Mouse (Mus musculus): ENCODE results near the gene F5.

DNA sequence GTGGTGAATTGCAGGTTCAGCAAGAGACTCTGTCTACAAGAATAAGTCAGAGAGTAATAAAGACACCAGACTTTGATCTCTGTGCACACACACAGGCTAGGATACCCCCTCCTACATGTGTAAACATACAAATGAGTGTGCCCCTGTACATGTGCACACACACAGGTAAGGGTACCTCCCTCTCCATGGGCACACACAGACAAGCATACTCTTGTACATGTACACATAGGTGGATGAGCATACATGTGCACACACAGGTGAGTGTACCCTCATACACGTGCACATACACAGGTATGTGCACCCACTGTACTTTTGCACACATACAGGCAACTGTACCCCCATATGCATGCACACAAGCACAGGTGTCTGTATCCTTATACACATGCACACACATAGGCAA, 81.8 kb downstream of the F5 start:
- TF ChIP-seq EP300 (IDR thresholded peaks at IDR 0.05; ENCODE audit: low read depth) = no peak
- no peak for TF ChIP-seq CTCF (IDR thresholded peaks at IDR 0.05; ENCODE audit: low read depth)
